Mouse (Mus musculus): ENCODE data around the gene Hal. TPM values are rescaled to one million over a fixed set of nuclear protein-coding genes. Genes with fewer than 3 reads are reported as not detected.

Hal gene
- 1.4 and 2.1 TPM in 2 replicates for polyA plus RNA-seq (2015; fragmentation: Nextera tagmentation; extraction: Ambion mirVana)

GRCm38 (mm10) chr10:93488066-93488827 is at the start of gene Hal:
Gene Hal (plus strand): TSS chr10:93488768.

DNA sequence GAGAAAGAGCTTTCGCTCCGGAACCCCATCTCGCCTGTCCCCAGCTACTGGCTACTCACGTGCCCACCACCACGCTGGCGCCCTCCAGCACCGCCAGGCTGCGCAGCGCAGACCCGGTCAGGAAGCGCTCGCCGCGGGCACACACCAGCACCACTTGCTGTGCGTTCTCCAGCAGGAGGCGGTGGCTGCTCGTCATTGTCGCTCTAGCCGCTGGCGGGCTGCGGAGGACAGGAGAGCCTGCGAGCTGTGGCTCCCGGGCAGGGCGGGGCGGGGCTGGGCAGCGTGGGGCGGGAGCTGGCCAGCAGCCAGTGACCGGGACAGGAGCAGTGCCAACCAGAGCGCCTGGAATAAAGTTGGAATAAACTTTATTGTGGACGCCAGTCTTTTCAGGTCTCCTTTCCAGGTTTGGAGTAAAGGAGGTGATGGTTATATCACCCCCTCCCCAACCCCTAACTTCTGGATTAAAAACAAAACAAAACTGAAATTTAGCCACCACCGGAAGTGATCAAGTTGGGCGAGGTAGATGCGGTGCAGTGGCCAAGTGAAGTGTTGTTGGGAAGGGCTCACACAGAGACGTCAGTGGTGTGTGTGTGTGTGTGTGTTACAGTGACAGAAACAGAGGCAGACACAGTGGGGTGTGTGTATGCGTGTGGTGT is 51.3 kb downstream of the Hal start, which contains the start of gene Amdhd1:
Gene Amdhd1 (minus strand): TSS at position 259 of the 656 bp plus-strand sequence.

GRCm38 (mm10) chr10:93540431-93541210 is 52.1 kb downstream of the Hal start, which contains the start of gene Ccdc38:
Gene Ccdc38 (plus strand): TSS chr10:93540632.

Other genes with a start within 250 kb of the Hal start
- gene Elk3, start 177.6 kb upstream of the Hal start, polyA plus RNA-seq (2015; fragmentation: Nextera tagmentation; extraction: Ambion mirVana), result 12.2 and 13.0 TPM in 2 replicates
- 106 and 117 TPM in 2 replicates for gene Lta4h, start 35.4 kb upstream of the Hal start, polyA plus RNA-seq (2015; fragmentation: Nextera tagmentation; extraction: Ambion mirVana)
- gene Amdhd1, start 51.3 kb downstream of the Hal start, polyA plus RNA-seq (2015; fragmentation: Nextera tagmentation; extraction: Ambion mirVana), result 0.56 and 0.59 TPM in 2 replicates
- gene Ccdc38, start 51.9 kb downstream of the Hal start, polyA plus RNA-seq (2015; fragmentation: Nextera tagmentation; extraction: Ambion mirVana), result 0.16 and 0.30 TPM in 2 replicates
- 56.7 and 59.1 TPM in 2 replicates for gene Snrpf, start 100.9 kb downstream of the Hal start, polyA plus RNA-seq (2015; fragmentation: Nextera tagmentation; extraction: Ambion mirVana)
- gene Ntn4, start 151.9 kb downstream of the Hal start, polyA plus RNA-seq (2015; fragmentation: Nextera tagmentation; extraction: Ambion mirVana), result 0.72 and 0.94 TPM in 2 replicates

Measured in urinary bladder, postnatal 0 days (tissue).